Mouse (Mus musculus): Measurements from ENCODE around the gene Cntn2. TPM values are rescaled to one million over a fixed set of nuclear protein-coding genes. Genes with fewer than 3 reads are reported as not detected.

Gene Cntn2
- polyA plus RNA-seq, 1 experiment from 2014 or later = 0.60 TPM

- Histone ChIP-seq H3K9me3 (ENCODE audit: control insufficient read depth, low read length) (no peaks in the 10 kb centered on the region), H3K4me3 (ENCODE audit: low read depth, low read length) (no peak overlapping the region), H3K27me3 (replicated peaks; ENCODE audit: control insufficient read depth, insufficient read depth, low read length) (peaks cover 5% of the 10 kb centered on the region), H3K27ac (ENCODE audit: low read depth, low read length) (no peak overlapping the region), H3K4me2 (no peak overlapping the region), H3K36me3 (ENCODE audit: control insufficient read depth, insufficient read depth, low read length) (no peaks in the 10 kb centered on the region), H3K4me1 (replicated peaks; ENCODE audit: control insufficient read depth, insufficient read depth, low read length) (no peaks in the 10 kb centered on the region; the same call in 1 of the 2 replicates), H3K9ac (ENCODE audit: low read depth, low read length) (no peak overlapping the region)
- ATAC-seq (replicated peaks; ENCODE audit: low FRiP score) (no peak), DNase-seq (ENCODE audit: low spot score) (no peak)
- 26% methylated on average over 6 of the region's 6 CpGs for WGBS
Observed at GRCm38 (mm10) chr1:132564946-132565345, 21.9 kb upstream of the Cntn2 start.

DNA sequence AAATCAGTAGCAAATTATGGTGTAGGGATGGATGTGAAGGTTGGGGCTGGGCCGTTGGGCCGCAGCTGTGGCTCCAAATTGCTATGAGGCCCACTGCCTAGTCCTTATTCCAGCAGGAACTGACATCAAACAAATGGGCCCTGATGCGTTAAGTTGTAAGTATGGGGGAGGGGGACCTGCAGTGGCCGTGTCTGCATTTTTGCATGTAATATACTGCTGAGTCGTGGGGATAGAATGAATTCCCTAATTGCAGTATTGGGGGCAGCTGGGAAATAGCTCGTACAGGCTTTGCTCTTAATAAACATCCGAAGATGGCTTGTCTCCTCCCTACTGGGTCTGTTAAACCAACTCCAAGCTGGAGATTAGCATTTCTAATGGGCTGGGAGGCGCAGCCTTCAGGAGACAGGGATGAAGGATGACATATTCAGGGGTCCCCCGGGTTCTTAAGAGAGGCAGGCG is 19.3 kb upstream of the Cntn2 start:
- 35% methylated on average over 10 of the region's 10 CpGs for WGBS
- Histone ChIP-seq H3K4me2 (no peak overlapping the region), H3K9me3 (ENCODE audit: control insufficient read depth, low read length) (no peaks in the 10 kb centered on the region), H3K36me3 (ENCODE audit: control insufficient read depth, insufficient read depth, low read length) (no peaks in the 10 kb centered on the region), H3K9ac (ENCODE audit: low read depth, low read length) (no peak overlapping the region), H3K4me3 (ENCODE audit: low read depth, low read length) (no peak overlapping the region), H3K4me1 (replicated peaks; ENCODE audit: control insufficient read depth, insufficient read depth, low read length) (peaks cover 8% of the 10 kb centered on the region; the same call in 1 of the 2 replicates), H3K27me3 (replicated peaks; ENCODE audit: control insufficient read depth, insufficient read depth, low read length) (peaks cover 10% of the 10 kb centered on the region), H3K27ac (ENCODE audit: low read depth, low read length) (no peak overlapping the region)
- ATAC-seq (replicated peaks; ENCODE audit: low FRiP score) (no peak), DNase-seq (ENCODE audit: low spot score) (no peak)

DNA sequence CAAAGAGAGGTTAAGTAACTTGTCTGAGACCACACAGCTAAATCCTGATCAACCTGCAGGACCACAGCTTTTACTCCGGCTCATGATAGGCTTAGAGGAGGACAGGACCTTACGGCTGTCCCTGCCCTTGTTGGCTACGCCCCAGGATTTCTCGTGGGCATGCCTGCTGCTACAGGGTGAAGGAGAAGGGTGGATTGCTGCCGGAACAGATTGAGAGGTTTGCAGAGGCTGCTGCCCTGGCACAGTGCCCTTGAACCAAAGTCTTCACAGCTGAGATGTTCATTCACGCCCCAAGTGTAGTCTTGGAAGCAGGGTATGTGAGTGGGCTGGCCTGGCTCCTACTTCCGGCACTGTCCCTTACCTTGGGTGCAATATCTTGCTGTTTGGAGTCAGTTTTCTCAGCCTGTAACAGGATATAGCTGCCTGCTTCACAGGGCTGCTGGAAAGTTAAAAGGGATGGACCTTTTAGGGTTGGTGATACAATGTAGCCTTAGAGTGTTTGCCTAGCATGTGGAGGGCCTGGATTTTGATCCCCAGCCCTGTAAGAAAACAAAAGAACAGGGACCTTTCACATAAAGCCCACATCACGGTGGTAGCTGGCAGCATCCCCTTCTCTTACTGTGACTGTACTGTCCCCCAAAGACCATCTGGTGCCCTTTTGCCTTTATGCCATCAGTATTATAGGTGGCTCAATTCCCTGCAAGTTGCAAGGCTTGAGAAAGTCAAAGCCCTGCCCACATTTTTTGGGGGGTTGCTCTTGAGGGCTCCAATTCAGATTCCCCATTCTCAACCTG is 18.0 kb upstream of the Cntn2 start:
- WGBS = 65% methylated on average over 8 of the region's 8 CpGs

DNA sequence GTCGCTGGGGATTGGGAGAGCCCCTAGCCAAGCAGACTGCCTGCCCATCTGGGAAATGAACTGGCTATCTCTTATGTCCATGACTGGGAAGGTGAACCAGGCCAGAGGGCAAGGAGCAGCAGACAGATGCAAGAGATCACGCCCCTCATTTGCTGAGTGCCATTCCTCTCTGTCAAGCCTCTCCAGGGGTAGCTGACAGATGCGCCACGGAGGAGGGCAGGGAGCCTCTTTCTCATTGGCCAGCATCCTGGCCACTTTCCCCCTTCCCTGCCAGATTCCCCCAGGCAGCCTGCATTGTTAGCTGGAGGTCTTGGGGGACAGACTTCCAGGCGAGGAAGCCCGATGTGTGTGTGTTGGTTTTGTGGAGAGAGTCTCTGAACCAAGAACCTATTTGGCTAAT is 16.0 kb upstream of the Cntn2 start:
- Histone ChIP-seq H3K27ac (ENCODE audit: low read depth, low read length) (no peak overlapping the region), H3K4me2 (no peak overlapping the region), H3K9me3 (ENCODE audit: control insufficient read depth, low read length) (no peaks in the 10 kb centered on the region), H3K9ac (ENCODE audit: low read depth, low read length) (no peak overlapping the region), H3K36me3 (ENCODE audit: control insufficient read depth, insufficient read depth, low read length) (no peaks in the 10 kb centered on the region), H3K4me1 (replicated peaks; ENCODE audit: control insufficient read depth, insufficient read depth, low read length) (peaks cover 8% of the 10 kb centered on the region; the same call in 1 of the 2 replicates), H3K27me3 (replicated peaks; ENCODE audit: control insufficient read depth, insufficient read depth, low read length) (peaks cover 10% of the 10 kb centered on the region), H3K4me3 (ENCODE audit: low read depth, low read length) (no peak overlapping the region)
- DNase-seq (ENCODE audit: low spot score) = no peak
- 19% methylated on average over 6 of the region's 6 CpGs for WGBS
- ATAC-seq (replicated peaks; ENCODE audit: low FRiP score) = no peak

More for the DNA sequence above, 18.0 kb upstream of the Cntn2 start:
- no peak overlapping the region for H3K4me2 ChIP-seq
- peaks cover 10% of the 10 kb centered on the region for H3K27me3 ChIP-seq (replicated peaks; ENCODE audit: control insufficient read depth, insufficient read depth, low read length)
- no peak for ATAC-seq (replicated peaks; ENCODE audit: low FRiP score)
- H3K4me3 ChIP-seq (ENCODE audit: low read depth, low read length) = no peak overlapping the region
- DNase-seq (ENCODE audit: low spot score) = no peak
- no peak overlapping the region for H3K27ac ChIP-seq (ENCODE audit: low read depth, low read length)
- no peak overlapping the region for H3K9ac ChIP-seq (ENCODE audit: low read depth, low read length)
- no peaks in the 10 kb centered on the region for H3K9me3 ChIP-seq (ENCODE audit: control insufficient read depth, low read length)
- no peaks in the 10 kb centered on the region for H3K36me3 ChIP-seq (ENCODE audit: control insufficient read depth, insufficient read depth, low read length)
- H3K4me1 ChIP-seq (replicated peaks; ENCODE audit: control insufficient read depth, insufficient read depth, low read length) = peaks cover 8% of the 10 kb centered on the region; the same call in 1 of the 2 replicates

DNA sequence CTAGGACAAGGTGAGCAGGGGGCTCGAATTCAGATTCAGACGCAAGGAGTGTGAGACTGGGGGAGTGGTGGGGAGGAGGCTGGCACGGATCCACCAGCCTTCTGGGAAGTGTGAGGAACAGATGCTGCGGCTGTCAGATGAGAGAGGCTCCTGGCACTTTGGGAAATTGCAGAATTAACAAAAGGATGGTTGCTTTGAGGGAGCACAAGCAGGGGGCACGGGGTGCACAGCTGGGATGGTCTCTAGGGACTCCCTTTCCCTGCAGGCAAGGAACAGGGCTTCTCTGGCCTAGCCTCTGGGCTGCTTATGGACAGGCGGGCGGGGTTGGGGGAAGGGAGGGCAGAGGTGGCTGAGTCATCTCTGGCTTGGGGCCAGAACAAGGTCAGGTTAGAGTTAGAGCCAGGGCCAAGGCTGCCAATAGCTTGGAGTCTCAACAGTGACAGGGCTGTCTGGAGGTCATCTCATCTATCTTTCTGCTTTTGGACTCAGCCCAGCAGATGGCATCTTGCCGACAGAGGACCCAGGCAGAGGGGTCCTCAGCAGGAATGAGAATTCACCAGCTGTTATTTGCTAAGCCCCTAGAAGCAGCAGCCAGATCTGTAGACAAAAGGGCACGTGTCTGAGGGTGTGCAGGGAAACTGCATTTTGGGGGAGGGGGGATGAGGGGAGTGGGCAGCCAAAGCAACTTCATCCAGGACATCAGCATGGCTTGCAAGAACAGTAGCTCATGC is 15.0 kb upstream of the Cntn2 start:
- Histone ChIP-seq H3K9me3 (ENCODE audit: control insufficient read depth, low read length) (no peaks in the 10 kb centered on the region), H3K4me1 (replicated peaks; ENCODE audit: control insufficient read depth, insufficient read depth, low read length) (peaks cover 8% of the 10 kb centered on the region; the same call in 1 of the 2 replicates), H3K9ac (ENCODE audit: low read depth, low read length) (no peak overlapping the region), H3K4me3 (ENCODE audit: low read depth, low read length) (no peak overlapping the region), H3K27ac (ENCODE audit: low read depth, low read length) (no peak overlapping the region), H3K27me3 (replicated peaks; ENCODE audit: control insufficient read depth, insufficient read depth, low read length) (peaks cover 10% of the 10 kb centered on the region), H3K36me3 (ENCODE audit: control insufficient read depth, insufficient read depth, low read length) (no peaks in the 10 kb centered on the region), H3K4me2 (no peak overlapping the region)
- DNase-seq (ENCODE audit: low spot score) (no peak), ATAC-seq (replicated peaks; ENCODE audit: low FRiP score) (no peak; the same call in 1 of the 2 replicates)
- 27% methylated on average over 9 of the region's 9 CpGs for WGBS

DNA sequence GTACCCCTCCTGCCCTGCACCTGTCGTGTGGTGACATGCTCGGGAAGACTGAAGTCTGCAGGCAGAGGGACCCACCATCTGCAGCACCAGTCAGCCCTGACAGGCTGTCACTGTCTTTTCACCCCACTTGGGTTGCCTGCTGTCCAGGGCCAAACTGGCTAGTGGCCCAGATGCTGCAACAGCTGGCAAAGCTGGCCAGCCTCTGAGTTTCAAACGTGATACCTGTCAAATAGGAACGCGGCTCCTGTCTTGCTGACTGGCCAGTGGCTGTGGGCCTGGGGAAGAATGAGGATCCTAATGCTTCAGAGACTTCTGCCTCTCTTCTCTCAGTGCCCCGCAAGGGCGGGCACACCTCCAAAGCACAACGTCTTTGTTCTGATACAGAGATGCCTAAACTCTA is 733 bp upstream of the Cntn2 start:
- Histone ChIP-seq H3K36me3 (ENCODE audit: control insufficient read depth, insufficient read depth, low read length) (no peaks in the 10 kb centered on the region), H3K4me1 (replicated peaks; ENCODE audit: control insufficient read depth, insufficient read depth, low read length) (peaks cover 3% of the 10 kb centered on the region; the same call in 1 of the 2 replicates), H3K9ac (ENCODE audit: low read depth, low read length) (no peak overlapping the region), H3K4me2 (no peak overlapping the region), H3K27me3 (replicated peaks; ENCODE audit: control insufficient read depth, insufficient read depth, low read length) (peaks cover 61% of the 10 kb centered on the region), H3K4me3 (ENCODE audit: low read depth, low read length) (no peak overlapping the region), H3K9me3 (ENCODE audit: control insufficient read depth, low read length) (no peaks in the 10 kb centered on the region), H3K27ac (ENCODE audit: low read depth, low read length) (no peak overlapping the region)
- no peak for DNase-seq (ENCODE audit: low spot score)
- ATAC-seq (replicated peaks; ENCODE audit: low FRiP score) = no peak
- WGBS = 69% methylated on average over 8 of the region's 8 CpGs

GRCm38 (mm10) chr1:132541824-132542599 is 1.0 kb downstream of the Cntn2 start:
- Histone ChIP-seq H3K4me3 (ENCODE audit: low read depth, low read length) (no peak overlapping the region), H3K4me1 (replicated peaks; ENCODE audit: control insufficient read depth, insufficient read depth, low read length) (peaks cover 3% of the 10 kb centered on the region; the same call in 1 of the 2 replicates), H3K9me3 (ENCODE audit: control insufficient read depth, low read length) (no peaks in the 10 kb centered on the region), H3K9ac (ENCODE audit: low read depth, low read length) (no peak overlapping the region), H3K4me2 (no peak overlapping the region; the same call in 1 of the 2 replicates), H3K27ac (ENCODE audit: low read depth, low read length) (no peak overlapping the region), H3K27me3 (replicated peaks; ENCODE audit: control insufficient read depth, insufficient read depth, low read length) (peaks cover 63% of the 10 kb centered on the region), H3K36me3 (ENCODE audit: control insufficient read depth, insufficient read depth, low read length) (no peaks in the 10 kb centered on the region)
- 7% methylated on average over 5 of the region's 5 CpGs for WGBS
- ATAC-seq (replicated peaks; ENCODE audit: low FRiP score) (no peak), DNase-seq (ENCODE audit: low spot score) (no peak)

DNA sequence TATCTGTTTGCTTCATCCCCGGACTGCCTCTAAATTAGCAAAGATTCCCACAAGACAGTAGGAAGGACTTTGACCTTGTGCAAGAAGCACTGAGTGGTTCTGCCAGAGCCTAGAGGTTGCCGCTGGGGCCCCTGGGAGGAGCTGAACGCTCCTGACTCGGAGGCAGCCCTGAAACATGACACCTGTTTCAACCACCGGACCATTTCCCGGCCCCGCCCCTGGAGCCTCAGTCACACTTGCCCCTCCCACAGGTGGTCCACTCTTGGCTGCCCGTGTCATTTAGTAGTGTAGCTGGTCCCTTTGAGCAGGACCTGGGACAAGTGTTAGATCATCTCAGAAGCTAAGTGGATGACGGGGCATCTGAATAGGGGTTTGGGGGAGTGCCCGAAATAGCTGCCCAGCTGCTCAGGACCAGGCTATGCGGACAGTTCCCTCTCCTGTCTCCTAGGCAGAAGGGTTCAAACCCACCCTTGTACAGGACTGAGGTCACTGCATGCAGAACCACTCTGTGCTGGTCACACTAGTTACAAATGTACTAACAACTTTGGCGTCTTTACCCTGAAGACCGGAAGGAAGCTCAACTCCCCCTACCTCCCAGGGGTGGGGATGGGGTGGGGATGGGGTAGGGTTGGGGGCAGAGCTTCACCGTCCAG is 1.8 kb downstream of the Cntn2 start:
- Histone ChIP-seq H3K9me3 (ENCODE audit: control insufficient read depth, low read length) (no peaks in the 10 kb centered on the region), H3K36me3 (ENCODE audit: control insufficient read depth, insufficient read depth, low read length) (no peaks in the 10 kb centered on the region), H3K4me1 (replicated peaks; ENCODE audit: control insufficient read depth, insufficient read depth, low read length) (peaks cover 3% of the 10 kb centered on the region; the same call in 1 of the 2 replicates), H3K4me2 (no peak overlapping the region), H3K27me3 (replicated peaks; ENCODE audit: control insufficient read depth, insufficient read depth, low read length) (peaks cover 63% of the 10 kb centered on the region), H3K27ac (ENCODE audit: low read depth, low read length) (no peak overlapping the region), H3K4me3 (ENCODE audit: low read depth, low read length) (no peak overlapping the region), H3K9ac (ENCODE audit: low read depth, low read length) (no peak overlapping the region)
- DNase-seq (ENCODE audit: low spot score) (no peak), ATAC-seq (replicated peaks; ENCODE audit: low FRiP score) (peak; percentile 31; the same call in 1 of the 2 replicates)
- 5% methylated on average over 14 of the region's 14 CpGs for WGBS

All from liver, embryonic 11.5 days (tissue).